Mouse (Mus musculus) left cerebral cortex, postnatal 14 days (tissue): Measurements from ENCODE around the gene Kcnk1. TPM values are rescaled to one million over a fixed set of nuclear protein-coding genes. Genes with fewer than 3 reads are reported as not detected.

Experiments used
- DNase-seq, 2 experiments: peaks; one replicate each; pipeline ENCODE4 v3.0.0; 2021 to 2022; ENCODE audit warnings: low spot score in 2 of 2, mixed read lengths in 1 of 2
- intact Hi-C: fragments of 180-260 bp; cut with DNase I; formaldehyde crosslinking; loops from one replicate; pipeline ENCODE4 v1.15.1; 2025
- total RNA-seq, 2 experiments: library from RNA; stranded (reverse); gene quantifications; 2 replicates each; pipeline ENCODE4 v1.2.3; 2021

Kcnk1 gene
- total RNA-seq, 2 experiments from 2014 or later = 82.4 to 82.7 TPM

GRCm38 (mm10) chr8:126026584-126026983 lies 31.6 kb downstream of the Kcnk1 start:
- no peak for DNase-seq
- intact Hi-C loops = no loop called here

- DNase-seq = no peak
- intact Hi-C loops = no loop called here
Observed at GRCm38 (mm10) chr8:126027486-126027885, 32.5 kb downstream of the Kcnk1 start.

- intact Hi-C loops = no loop called here
Observed at GRCm38 (mm10) chr8:126028941-126029340, 34.0 kb downstream of the Kcnk1 start.

GRCm38 (mm10) chr8:126032776-126033175 lies 37.8 kb downstream of the Kcnk1 start:
- no peak for DNase-seq
- intact Hi-C loops = no loop called here

More at GRCm38 (mm10) chr8:126028941-126029340, 34.0 kb downstream of the Kcnk1 start:
- no peak for DNase-seq

GRCm38 (mm10) chr8:126035046-126035445 lies 40.1 kb downstream of the Kcnk1 start:
- DNase-seq = no peak
- intact Hi-C loops = no loop called here

GRCm38 (mm10) chr8:126036340-126036739 lies 41.4 kb downstream of the Kcnk1 start:
- intact Hi-C loops = no loop called here
- no peak for DNase-seq

- intact Hi-C loops = no loop called here
Observed at GRCm38 (mm10) chr8:126045751-126046150, 50.8 kb downstream of the Kcnk1 start.

GRCm38 (mm10) chr8:126053911-126054310 lies 58.9 kb downstream of the Kcnk1 start:
- DNase-seq = no peak

More at GRCm38 (mm10) chr8:126045751-126046150, 50.8 kb downstream of the Kcnk1 start:
- no peak for DNase-seq

GRCm38 (mm10) chr8:126058876-126059275 lies 63.9 kb downstream of the Kcnk1 start:
- intact Hi-C loops = no loop called here
- DNase-seq = no peak

More at GRCm38 (mm10) chr8:126053911-126054310, 58.9 kb downstream of the Kcnk1 start:
- intact Hi-C loops = no loop called here

- intact Hi-C loops = no loop called here
Observed at GRCm38 (mm10) chr8:126062844-126063243, 67.9 kb downstream of the Kcnk1 start.

GRCm38 (mm10) chr8:126063832-126064409 lies 69.0 kb downstream of the Kcnk1 start:
- intact Hi-C loops = no loop called here
- no peak for DNase-seq

More at GRCm38 (mm10) chr8:126062844-126063243, 67.9 kb downstream of the Kcnk1 start:
- DNase-seq = no peak

- intact Hi-C loops = no loop called here
- no peak for DNase-seq
Observed at GRCm38 (mm10) chr8:126064587-126065145, 69.7 kb downstream of the Kcnk1 start.

GRCm38 (mm10) chr8:126067306-126067705 lies 72.3 kb downstream of the Kcnk1 start:
- DNase-seq = no peak
- intact Hi-C loops = no loop called here

GRCm38 (mm10) chr8:126068136-126068535 lies 73.2 kb downstream of the Kcnk1 start:
- DNase-seq = no peak
- intact Hi-C loops = no loop called here

GRCm38 (mm10) chr8:126072678-126073077 lies 77.7 kb downstream of the Kcnk1 start:
- intact Hi-C loops = no loop called here
- no peak for DNase-seq

GRCm38 (mm10) chr8:126073141-126073740 lies 78.3 kb downstream of the Kcnk1 start:
- DNase-seq = peak; percentile 30 to 60
- intact Hi-C loops = no loop called here

GRCm38 (mm10) chr8:126074111-126074510 lies 79.1 kb downstream of the Kcnk1 start:
- intact Hi-C loops = no loop called here

GRCm38 (mm10) chr8:126075400-126075799 lies 80.4 kb downstream of the Kcnk1 start:
- intact Hi-C loops = no loop called here
- DNase-seq = peak; percentile 44 to 76

More at GRCm38 (mm10) chr8:126074111-126074510, 79.1 kb downstream of the Kcnk1 start:
- no peak for DNase-seq
